Mouse (Mus musculus) C2C12 (cell line): ENCODE measurements around the gene Nr4a1. TPM values are rescaled to one million over a fixed set of nuclear protein-coding genes. Genes with fewer than 3 reads are reported as not detected.
A peak's percentile ranks its signal among the peaks of the same experiment; 100 is the strongest.

Source experiments
- H3K27me3 ChIP-seq: one replicate; pipeline ENCODE4 v1.6.1; 2011; ENCODE audit not compliant: control insufficient read depth, insufficient read depth, insufficient read length
- H3K36me3 ChIP-seq: one replicate; pipeline ENCODE4 v1.6.1; 2011; ENCODE audit not compliant: control insufficient read depth, insufficient read depth
- H3K4me3 ChIP-seq: one replicate; pipeline ENCODE4 v1.5.1; 2011; ENCODE audit warnings: mild to moderate bottlenecking, control low read depth; ENCODE audit not compliant: poor library complexity, insufficient read depth, severe bottlenecking
- H3K79me2 ChIP-seq: one replicate; pipeline ENCODE4 v1.6.1; 2011; ENCODE audit not compliant: control insufficient read depth, insufficient read depth
- H3K79me3 ChIP-seq: one replicate; pipeline ENCODE4 v1.6.1; 2011; ENCODE audit warnings: low read depth, control low read depth
- H3ac ChIP-seq: one replicate; pipeline ENCODE3; 2011; ENCODE audit warnings: low read depth; ENCODE audit not compliant: control insufficient read depth, insufficient read length
- CEBPB ChIP-seq: IDR thresholded peaks from one replicate; pipeline ENCODE4 v1.6.1; 2011; ENCODE audit warnings: low read depth, mild to moderate bottlenecking, control low read depth, moderate library complexity
- CTCF ChIP-seq: IDR thresholded peaks from one replicate; pipeline ENCODE4 v1.5.1; 2011; ENCODE audit not compliant: control insufficient read depth, insufficient read depth, insufficient read length
- FOSL1 ChIP-seq: IDR thresholded peaks from one replicate; pipeline ENCODE4 v1.8.0; 2011; ENCODE audit warnings: mild to moderate bottlenecking, low read length; ENCODE audit not compliant: poor library complexity, insufficient read depth, severe bottlenecking
- MAX ChIP-seq: IDR thresholded peaks from one replicate; pipeline ENCODE4 v1.6.1; 2011; ENCODE audit warnings: mild to moderate bottlenecking, control low read depth
- MYOD1 ChIP-seq: IDR thresholded peaks from one replicate; pipeline ENCODE4 v1.6.1; 2011; ENCODE audit warnings: low read depth; ENCODE audit not compliant: control insufficient read depth, insufficient read length
- MYOG ChIP-seq: IDR thresholded peaks from one replicate; pipeline ENCODE4 v1.6.1; 2011; ENCODE audit not compliant: control insufficient read depth, insufficient read length; ENCODE audit errors: extremely low read depth
- USF1 ChIP-seq: IDR thresholded peaks from one replicate; pipeline ENCODE4 v1.6.1; 2011; ENCODE audit warnings: low read depth, mild to moderate bottlenecking, control low read depth, moderate library complexity
- polyA plus RNA-seq: library from polyadenylated mRNA; unstranded; fragments of >200 nt; fragmentation: generic; extraction: Trizol; gene quantifications from one replicate; pipeline ENCODE4 v1.2.1, GENCODE M21; 2012; ENCODE audit warnings: missing spikeins

Nr4a1 gene
- polyA plus RNA-seq, 1 experiment = 8.1 TPM

GRCm38 (mm10) chr15:101260387-101260786, 6.3 kb downstream of the Nr4a1 start:
- no peak overlapping the region for H3K4me3 ChIP-seq
- H3K79me3 ChIP-seq = no peaks in the 10 kb centered on the region
- H3K27me3 ChIP-seq = no peaks in the 10 kb centered on the region
- TF ChIP-seq MYOD1 (no peak), CEBPB (no peak), FOSL1 (no peak), USF1 (no peak), CTCF (no peak), MYOG (no peak), MAX (no peak)
- peaks cover 19% of the 10 kb centered on the region for H3K79me2 ChIP-seq
- peaks cover 8% of the 10 kb centered on the region for H3K36me3 ChIP-seq
- H3ac ChIP-seq = no peak overlapping the region

- no peak overlapping the region for H3K4me3 ChIP-seq
- no peaks in the 10 kb centered on the region for H3K27me3 ChIP-seq
- no peak for TF ChIP-seq MYOD1
- TF ChIP-seq MAX = no peak
- no peak for TF ChIP-seq CTCF
- no peak for TF ChIP-seq USF1
- TF ChIP-seq MYOG = no peak
- TF ChIP-seq FOSL1 = no peak
- no peak for TF ChIP-seq CEBPB
- H3ac ChIP-seq = no peak overlapping the region
- no peaks in the 10 kb centered on the region for H3K79me3 ChIP-seq
- peaks cover 17% of the 10 kb centered on the region for H3K79me2 ChIP-seq
- peaks cover 8% of the 10 kb centered on the region for H3K36me3 ChIP-seq
Measured at GRCm38 (mm10) chr15:101260874-101261622, 7.0 kb downstream of the Nr4a1 start.

GRCm38 (mm10) chr15:101262502-101262901, 8.4 kb downstream of the Nr4a1 start:
- Histone ChIP-seq H3K79me2 (peaks cover 4% of the 10 kb centered on the region), H3ac (no peak overlapping the region), H3K79me3 (no peaks in the 10 kb centered on the region), H3K4me3 (no peak overlapping the region), H3K27me3 (no peaks in the 10 kb centered on the region), H3K36me3 (peaks cover 8% of the 10 kb centered on the region)
- TF ChIP-seq CEBPB = no peak
- no peak for TF ChIP-seq CTCF
- no peak for TF ChIP-seq MYOD1
- TF ChIP-seq MAX = no peak
- no peak for TF ChIP-seq USF1
- no peak for TF ChIP-seq FOSL1
- no peak for TF ChIP-seq MYOG

DNA sequence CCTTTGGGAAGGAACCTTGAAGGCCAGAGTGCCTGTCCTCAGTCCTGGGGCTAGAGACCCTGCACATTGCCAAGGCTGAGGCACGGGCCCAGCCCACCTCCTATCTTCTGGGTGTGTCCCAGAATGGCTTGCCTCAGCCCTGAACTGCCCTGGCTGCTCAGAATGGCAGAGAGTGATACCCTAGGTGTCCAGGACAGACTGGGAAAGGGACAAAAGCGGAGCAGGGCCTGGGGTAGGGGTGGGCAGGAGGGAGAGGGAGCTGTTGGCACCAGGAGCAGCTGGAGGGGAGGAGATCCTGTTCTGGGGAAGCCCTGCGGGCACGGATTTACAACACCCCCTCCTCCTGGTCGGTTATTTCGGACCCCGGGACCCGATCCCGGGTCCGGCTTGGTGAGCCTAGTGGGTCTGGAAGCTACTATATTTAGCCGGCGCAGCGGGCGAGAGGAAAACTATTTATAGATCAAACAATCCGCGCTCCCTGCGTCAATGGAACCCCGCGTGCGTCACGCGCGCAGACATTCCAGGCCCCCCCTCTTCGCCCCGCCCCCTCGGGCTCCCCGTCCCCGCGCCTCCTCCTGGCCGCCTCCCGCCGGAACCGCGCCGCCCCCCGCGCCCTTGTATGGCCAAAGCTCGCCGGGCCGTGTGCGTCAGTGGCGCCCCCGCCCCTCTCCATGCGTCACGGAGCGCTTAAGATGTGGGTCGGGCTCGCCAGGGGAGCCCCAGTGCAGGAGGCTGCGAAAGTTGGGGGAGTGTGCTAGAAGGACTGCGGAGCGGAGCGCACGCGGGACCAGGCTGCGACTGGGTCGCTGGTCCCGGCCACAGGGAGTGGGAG, 12.3 kb downstream of the Nr4a1 start:
- H3ac ChIP-seq = peak overlapping the region; percentile 65
- H3K79me2 ChIP-seq = no peaks in the 10 kb centered on the region
- H3K36me3 ChIP-seq = no peaks in the 10 kb centered on the region
- H3K4me3 ChIP-seq = peak overlapping the region; percentile 38
- peaks cover 3% of the 10 kb centered on the region for H3K79me3 ChIP-seq
- TF ChIP-seq FOSL1 (no peak), MAX (no peak)
- H3K27me3 ChIP-seq = no peaks in the 10 kb centered on the region

- no peaks in the 10 kb centered on the region for H3K27me3 ChIP-seq
- H3K79me2 ChIP-seq = no peaks in the 10 kb centered on the region
- TF ChIP-seq MAX = no peak
- no peak for TF ChIP-seq USF1
- no peak for TF ChIP-seq FOSL1
- TF ChIP-seq CEBPB = no peak
- no peak for TF ChIP-seq MYOG
- no peak for TF ChIP-seq CTCF
- no peak for TF ChIP-seq MYOD1
- H3K4me3 ChIP-seq = peak overlapping the region; percentile 38
- H3K36me3 ChIP-seq = peaks cover 3% of the 10 kb centered on the region
- H3K79me3 ChIP-seq = peaks cover 3% of the 10 kb centered on the region
- peak overlapping the region; percentile 65 for H3ac ChIP-seq
Measured at GRCm38 (mm10) chr15:101267053-101268032, 13.3 kb downstream of the Nr4a1 start.
